8 mouse cellular contexts compared by ENCODE assay signal in the genomic region with DNA sequence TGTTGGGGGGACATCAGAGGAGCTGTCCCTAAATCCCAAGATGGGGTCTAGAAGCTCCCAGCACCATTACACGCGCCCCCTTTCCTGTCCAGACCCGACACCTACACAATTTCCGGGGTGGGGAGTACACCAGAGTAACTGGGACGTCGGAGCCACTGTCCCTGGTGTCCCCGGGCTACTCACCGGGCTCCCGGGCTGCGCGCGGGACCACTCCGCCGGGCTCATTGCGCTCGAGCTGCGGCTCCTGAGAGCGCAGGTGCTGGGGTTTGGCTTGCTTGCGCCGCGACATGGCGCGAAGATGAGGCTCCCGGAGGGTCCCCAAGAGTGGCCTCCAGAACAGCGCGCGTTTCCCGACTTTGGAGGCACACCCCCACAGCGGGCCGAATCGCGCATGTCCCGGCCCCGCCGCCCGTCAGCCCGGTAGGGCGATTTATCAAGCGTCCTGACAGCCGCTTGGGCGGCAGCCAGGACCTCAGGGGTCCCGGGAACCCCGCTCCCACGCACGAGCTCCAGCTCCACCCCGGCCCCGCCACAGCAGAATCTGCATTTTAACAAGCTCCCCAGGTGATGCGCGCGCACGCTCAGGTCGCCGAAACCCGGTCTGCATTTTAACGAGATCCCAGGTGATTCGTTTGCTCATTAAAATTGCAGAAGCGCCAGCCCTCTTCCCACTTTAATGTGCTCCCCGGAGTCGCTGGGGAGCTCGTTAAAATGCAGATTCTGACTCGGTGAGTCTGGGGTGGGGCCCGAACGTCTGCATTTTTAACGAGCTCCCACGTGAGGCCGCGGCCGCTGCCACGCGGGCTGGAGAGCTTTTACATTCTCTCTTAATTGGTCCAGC. TPM values are rescaled to one million over a fixed set of nuclear protein-coding genes. Genes with fewer than 3 reads are reported as not detected.
DNase-seq lines count a peak whose midpoint lies in the region; ATAC-seq lines count a peak whose summit lies in the region.

No protein-coding gene starts in this region.

- peaks cover 24% of the 10 kb centered on the region for H3K4me1 ChIP-seq in intestine, embryonic 16.5 days (ENCODE audit: control insufficient read depth, insufficient read depth, low read length)

- no peaks in the 10 kb centered on the region for H3K9me3 ChIP-seq in intestine, embryonic 16.5 days (ENCODE audit: control insufficient read depth, low read length)

- DNase-seq in cerebellum, postnatal 10 days: peak; percentile 59 to 67
- DNase-seq in cerebellum, adult 8-10 months: no peak
- DNase-seq in thymus, postnatal 4 days: peak; percentile 60
- no peak for DNase-seq in thymus, postnatal 10 days (ENCODE audit: low spot score in 2 of 2)
- no peak for DNase-seq in B cell, adult 2 months
- DNase-seq in gastrocnemius, postnatal 36 days: no peak

- peak overlapping the region; percentile 58 for H3K4me3 ChIP-seq in intestine, embryonic 16.5 days (ENCODE audit: low read length)

- H3K36me3 ChIP-seq in intestine, embryonic 16.5 days (ENCODE audit: control insufficient read depth, insufficient read depth, low read length): no peaks in the 10 kb centered on the region

- intact Hi-C loops in gastrocnemius, postnatal 36 days (cut with DNase I): no loop called here

- peaks cover 27% of the 10 kb centered on the region for H3K27me3 ChIP-seq in intestine, embryonic 16.5 days (replicated peaks; ENCODE audit: control insufficient read depth, insufficient read depth, low read length)

- under 1% methylated on average over 70 of the region's 70 CpGs for WGBS in intestine, embryonic 16.5 days

- H3K27ac ChIP-seq in intestine, embryonic 16.5 days (ENCODE audit: low read length): no peak overlapping the region

- peak; percentile 58; the same call in 1 of the 2 replicates for ATAC-seq in intestine, embryonic 16.5 days
- 0 out of 2 replicates have a peak, but pooled peaks have one; percentile 8 for ATAC-seq in megakaryocyte progenitor cell, adult 5-6 weeks (replicated peaks; ENCODE audit: poor library complexity)

- peak overlapping the region; percentile 97 for H3K4me2 ChIP-seq in intestine, embryonic 16.5 days (ENCODE audit: low read depth, low read length)

- H3K9ac ChIP-seq in intestine, embryonic 16.5 days (ENCODE audit: low read depth, low read length): peak overlapping the region; percentile 39

RNA-seq across cellular contexts. Expression of a gene that starts 43.1 kb away (rescaled TPM):
- polyA plus RNA-seq in intestine, embryonic 16.5 days (2015; fragmentation: Nextera tagmentation; extraction: Ambion mirVana): 26.9 and 30.6 TPM in 2 replicates
- total RNA-seq in megakaryocyte progenitor cell, adult 5-6 weeks (2015): 14.7 and 19.0 TPM in 2 replicates
- 32.4 and 33.5 TPM in 2 replicates for total RNA-seq in megakaryocyte progenitor cell, adult 5-6 weeks (2017)
- 1 to 10 TPM; 6.7 to 8.0 TPM for total RNA-seq in gastrocnemius, postnatal 36 days (2021)

Comparison
In these comparisons a context has a peak if more than half of its experiments do, and no peak if none do; other contexts are left out.
1. DNase-seq: peak in cerebellum, postnatal 10 days (2 of 2) and thymus, postnatal 4 days (single experiment); none in cerebellum, adult 8-10 months (single experiment), thymus, postnatal 10 days (0 of 2), B cell, adult 2 months (0 of 2) and gastrocnemius, postnatal 36 days (0 of 2).